Mouse (Mus musculus) layer of hippocampus, postnatal 10 days (tissue): ENCODE measurements around the gene Rbm17. TPM values are rescaled to one million over a fixed set of nuclear protein-coding genes. Genes with fewer than 3 reads are reported as not detected.
"Not testable (repeated sequence)": the region's sequence is repeated elsewhere in the genome, so short reads cannot be mapped to it uniquely, and the experiment has no call there.

Experiments used
- DNase-seq, 2 experiments: peaks; one replicate each; pipeline ENCODE4 v3.0.0; 2021; ENCODE audit warnings: low spot score in 2 of 2
- total RNA-seq, 2 experiments: library from RNA; stranded (reverse); gene quantifications; 2 replicates each; pipeline ENCODE4 v1.2.3; 2021

The Rbm17 gene
- total RNA-seq, 2 experiments from 2014 or later, result 103 to 106 TPM

- no peak for DNase-seq
These were observed 57.9 kb downstream of the Rbm17 start for GRCm38 (mm10) chr2:11546091-11546490.

GRCm38 (mm10) chr2:11545380-11545779 is 58.6 kb downstream of the Rbm17 start:
- no peak for DNase-seq

GRCm38 (mm10) chr2:11544342-11544741 is 59.6 kb downstream of the Rbm17 start:
- DNase-seq, result no peak

GRCm38 (mm10) chr2:11543158-11543557 is 60.8 kb downstream of the Rbm17 start:
- no peak for DNase-seq

- DNase-seq, result peak; percentile 76 to 81
These were observed 61.3 kb downstream of the Rbm17 start for GRCm38 (mm10) chr2:11542640-11543039.

GRCm38 (mm10) chr2:11542121-11542520 is 61.8 kb downstream of the Rbm17 start:
- DNase-seq, result no peak

- not testable (repeated sequence) for DNase-seq
These were observed 62.4 kb downstream of the Rbm17 start for GRCm38 (mm10) chr2:11541528-11541927.

- no peak for DNase-seq
These were observed 68.0 kb downstream of the Rbm17 start for GRCm38 (mm10) chr2:11535966-11536365.

Other genes starting within 250 kb of the Rbm17 start
- 10 to 100 TPM; 41.1 to 45.4 TPM for gene Pfkfb3, start 50.1 kb downstream of the Rbm17 start, total RNA-seq
- gene Gm17490, start 22.1 kb upstream of the Rbm17 start, total RNA-seq, result not detected
- not detected for gene Il2ra, start 38.7 kb upstream of the Rbm17 start, total RNA-seq
- 1 to 10 TPM; 5.5 to 5.7 TPM for gene Il15ra, start 101.1 kb upstream of the Rbm17 start, total RNA-seq
- 10 to 100 TPM; 73.2 to 77.0 TPM for gene Fbh1, start 173.4 kb upstream of the Rbm17 start, total RNA-seq
- 10 to 100 TPM; 65.6 to 75.7 TPM for gene Ankrd16, start 173.7 kb upstream of the Rbm17 start, total RNA-seq